Mouse (Mus musculus): ENCODE results near the gene Notch4. TPM values are rescaled to one million over a fixed set of nuclear protein-coding genes. Genes with fewer than 3 reads are reported as not detected.

Gene Notch4
- polyA plus RNA-seq, 1 experiment from 2014 or later: 11.1 TPM

- DNase-seq (ENCODE audit: low spot score): no peak
- H3K4me1 ChIP-seq (replicated peaks; ENCODE audit: control insufficient read depth, insufficient read depth, low read length): no peaks in the 10 kb centered on the region
- no peaks in the 10 kb centered on the region for H3K36me3 ChIP-seq (replicated peaks; ENCODE audit: control insufficient read depth, insufficient read depth)
- WGBS: 91% methylated on average over 3 of the region's 3 CpGs
- H3K4me2 ChIP-seq (replicated peaks): no peak overlapping the region
- no peak overlapping the region for H3K9ac ChIP-seq
- H3K27me3 ChIP-seq (ENCODE audit: control insufficient read depth, insufficient read depth, low read length): no peaks in the 10 kb centered on the region
- no peak overlapping the region for H3K27ac ChIP-seq
- H3K9me3 ChIP-seq (ENCODE audit: control insufficient read depth, low read length): no peaks in the 10 kb centered on the region
- H3K4me3 ChIP-seq (replicated peaks; ENCODE audit: low read length): no peak overlapping the region
- ATAC-seq (ENCODE audit: low FRiP score): no peak
Observed at GRCm38 (mm10) chr17:34549156-34549555, 14.9 kb upstream of the Notch4 start.

- DNase-seq (ENCODE audit: low spot score) (no peak), ATAC-seq (ENCODE audit: low FRiP score) (no peak)
- 81% methylated on average over 2 of the region's 2 CpGs for WGBS
- Histone ChIP-seq H3K4me1 (replicated peaks; ENCODE audit: control insufficient read depth, insufficient read depth, low read length) (no peaks in the 10 kb centered on the region), H3K27me3 (ENCODE audit: control insufficient read depth, insufficient read depth, low read length) (no peaks in the 10 kb centered on the region), H3K27ac (no peak overlapping the region), H3K4me2 (replicated peaks) (no peak overlapping the region), H3K36me3 (replicated peaks; ENCODE audit: control insufficient read depth, insufficient read depth) (no peaks in the 10 kb centered on the region), H3K9ac (no peak overlapping the region), H3K9me3 (ENCODE audit: control insufficient read depth, low read length) (no peaks in the 10 kb centered on the region), H3K4me3 (replicated peaks; ENCODE audit: low read length) (no peak overlapping the region)
Observed at GRCm38 (mm10) chr17:34549843-34550242, 14.2 kb upstream of the Notch4 start.

- no peak overlapping the region for H3K9ac ChIP-seq
- DNase-seq (ENCODE audit: low spot score): peak; percentile 70
- H3K4me3 ChIP-seq (replicated peaks; ENCODE audit: low read length): no peak overlapping the region
- no peak for ATAC-seq (ENCODE audit: low FRiP score)
- 21% methylated on average over 5 of the region's 5 CpGs for WGBS
- no peak overlapping the region for H3K27ac ChIP-seq
- H3K9me3 ChIP-seq (ENCODE audit: control insufficient read depth, low read length): no peaks in the 10 kb centered on the region
- no peaks in the 10 kb centered on the region for H3K27me3 ChIP-seq (ENCODE audit: control insufficient read depth, insufficient read depth, low read length)
- no peak overlapping the region for H3K4me2 ChIP-seq (replicated peaks)
- no peaks in the 10 kb centered on the region for H3K36me3 ChIP-seq (replicated peaks; ENCODE audit: control insufficient read depth, insufficient read depth)
- no peaks in the 10 kb centered on the region for H3K4me1 ChIP-seq (replicated peaks; ENCODE audit: control insufficient read depth, insufficient read depth, low read length)
Observed at GRCm38 (mm10) chr17:34555483-34555882, 8.6 kb upstream of the Notch4 start.

- Histone ChIP-seq H3K4me2 (replicated peaks) (no peak overlapping the region), H3K36me3 (replicated peaks; ENCODE audit: control insufficient read depth, insufficient read depth) (no peaks in the 10 kb centered on the region), H3K4me3 (replicated peaks; ENCODE audit: low read length) (no peak overlapping the region), H3K9me3 (ENCODE audit: control insufficient read depth, low read length) (no peaks in the 10 kb centered on the region), H3K9ac (no peak overlapping the region), H3K27ac (no peak overlapping the region), H3K27me3 (ENCODE audit: control insufficient read depth, insufficient read depth, low read length) (no peaks in the 10 kb centered on the region), H3K4me1 (replicated peaks; ENCODE audit: control insufficient read depth, insufficient read depth, low read length) (no peaks in the 10 kb centered on the region)
- DNase-seq (ENCODE audit: low spot score) (no peak), ATAC-seq (ENCODE audit: low FRiP score) (no peak)
- WGBS: 88% methylated on average over 8 of the region's 8 CpGs
Observed at GRCm38 (mm10) chr17:34556406-34556805, 7.7 kb upstream of the Notch4 start.

GRCm38 (mm10) chr17:34557411-34557810 lies 6.7 kb upstream of the Notch4 start:
- Histone ChIP-seq H3K4me2 (replicated peaks) (no peak overlapping the region), H3K4me1 (replicated peaks; ENCODE audit: control insufficient read depth, insufficient read depth, low read length) (no peaks in the 10 kb centered on the region), H3K27ac (no peak overlapping the region), H3K4me3 (replicated peaks; ENCODE audit: low read length) (no peak overlapping the region), H3K27me3 (ENCODE audit: control insufficient read depth, insufficient read depth, low read length) (no peaks in the 10 kb centered on the region), H3K9me3 (ENCODE audit: control insufficient read depth, low read length) (no peaks in the 10 kb centered on the region), H3K9ac (no peak overlapping the region), H3K36me3 (replicated peaks; ENCODE audit: control insufficient read depth, insufficient read depth) (no peaks in the 10 kb centered on the region)
- no peak for ATAC-seq (ENCODE audit: low FRiP score)
- no peak for DNase-seq (ENCODE audit: low spot score)
- WGBS: 81% methylated on average over 11 of the region's 11 CpGs

- Histone ChIP-seq H3K9me3 (ENCODE audit: control insufficient read depth, low read length) (no peaks in the 10 kb centered on the region), H3K4me1 (replicated peaks; ENCODE audit: control insufficient read depth, insufficient read depth, low read length) (no peaks in the 10 kb centered on the region), H3K4me2 (replicated peaks) (no peak overlapping the region), H3K27me3 (ENCODE audit: control insufficient read depth, insufficient read depth, low read length) (no peaks in the 10 kb centered on the region), H3K4me3 (replicated peaks; ENCODE audit: low read length) (no peak overlapping the region), H3K36me3 (replicated peaks; ENCODE audit: control insufficient read depth, insufficient read depth) (no peaks in the 10 kb centered on the region), H3K27ac (no peak overlapping the region), H3K9ac (no peak overlapping the region)
- no peak for ATAC-seq (ENCODE audit: low FRiP score)
- WGBS: 90% methylated on average over 7 of the region's 7 CpGs
- no peak for DNase-seq (ENCODE audit: low spot score)
Observed at GRCm38 (mm10) chr17:34559116-34559515, 5.0 kb upstream of the Notch4 start.

GRCm38 (mm10) chr17:34559895-34560294 lies 4.2 kb upstream of the Notch4 start:
- no peak overlapping the region for H3K4me3 ChIP-seq (replicated peaks; ENCODE audit: low read length)
- WGBS: 25% methylated on average over 15 of the region's 15 CpGs
- no peaks in the 10 kb centered on the region for H3K36me3 ChIP-seq (replicated peaks; ENCODE audit: control insufficient read depth, insufficient read depth)
- DNase-seq (ENCODE audit: low spot score) (no peak), ATAC-seq (ENCODE audit: low FRiP score) (no peak)
- H3K27me3 ChIP-seq (ENCODE audit: control insufficient read depth, insufficient read depth, low read length): no peaks in the 10 kb centered on the region
- no peak overlapping the region for H3K27ac ChIP-seq
- H3K9ac ChIP-seq: no peak overlapping the region
- H3K4me1 ChIP-seq (replicated peaks; ENCODE audit: control insufficient read depth, insufficient read depth, low read length): no peaks in the 10 kb centered on the region
- H3K4me2 ChIP-seq (replicated peaks): no peak overlapping the region
- H3K9me3 ChIP-seq (ENCODE audit: control insufficient read depth, low read length): no peaks in the 10 kb centered on the region

- no peaks in the 10 kb centered on the region for H3K9me3 ChIP-seq (ENCODE audit: control insufficient read depth, low read length)
- no peaks in the 10 kb centered on the region for H3K4me1 ChIP-seq (replicated peaks; ENCODE audit: control insufficient read depth, insufficient read depth, low read length)
- H3K27me3 ChIP-seq (ENCODE audit: control insufficient read depth, insufficient read depth, low read length): no peaks in the 10 kb centered on the region
- no peak overlapping the region for H3K27ac ChIP-seq
- DNase-seq (ENCODE audit: low spot score): no peak
- H3K9ac ChIP-seq: no peak overlapping the region
- ATAC-seq (ENCODE audit: low FRiP score): no peak
- no peaks in the 10 kb centered on the region for H3K36me3 ChIP-seq (replicated peaks; ENCODE audit: control insufficient read depth, insufficient read depth)
- H3K4me3 ChIP-seq (replicated peaks; ENCODE audit: low read length): no peak overlapping the region
- H3K4me2 ChIP-seq (replicated peaks): no peak overlapping the region
- 92% methylated on average over 6 of the region's 6 CpGs for WGBS
Observed at GRCm38 (mm10) chr17:34560438-34560837, 3.6 kb upstream of the Notch4 start.

- no peak for DNase-seq (ENCODE audit: low spot score)
Observed at GRCm38 (mm10) chr17:34561200-34561599, 2.9 kb upstream of the Notch4 start.

GRCm38 (mm10) chr17:34562595-34562994 lies 1.5 kb upstream of the Notch4 start:
- H3K4me1 ChIP-seq (replicated peaks; ENCODE audit: control insufficient read depth, insufficient read depth, low read length): no peaks in the 10 kb centered on the region
- no peaks in the 10 kb centered on the region for H3K27me3 ChIP-seq (ENCODE audit: control insufficient read depth, insufficient read depth, low read length)
- H3K9me3 ChIP-seq (ENCODE audit: control insufficient read depth, low read length): no peaks in the 10 kb centered on the region
- no peak for ATAC-seq (ENCODE audit: low FRiP score)
- no peak overlapping the region for H3K4me2 ChIP-seq (replicated peaks)
- no peak overlapping the region for H3K4me3 ChIP-seq (replicated peaks; ENCODE audit: low read length)
- H3K36me3 ChIP-seq (replicated peaks; ENCODE audit: control insufficient read depth, insufficient read depth): no peaks in the 10 kb centered on the region
- H3K27ac ChIP-seq: no peak overlapping the region
- H3K9ac ChIP-seq: no peak overlapping the region
- 79% methylated on average over 3 of the region's 3 CpGs for WGBS
- DNase-seq (ENCODE audit: low spot score): no peak

More at GRCm38 (mm10) chr17:34561200-34561599, 2.9 kb upstream of the Notch4 start:
- 45% methylated on average over 8 of the region's 8 CpGs for WGBS
- Histone ChIP-seq H3K9me3 (ENCODE audit: control insufficient read depth, low read length) (no peaks in the 10 kb centered on the region), H3K4me3 (replicated peaks; ENCODE audit: low read length) (no peak overlapping the region), H3K4me2 (replicated peaks) (no peak overlapping the region), H3K9ac (no peak overlapping the region), H3K36me3 (replicated peaks; ENCODE audit: control insufficient read depth, insufficient read depth) (no peaks in the 10 kb centered on the region), H3K27me3 (ENCODE audit: control insufficient read depth, insufficient read depth, low read length) (no peaks in the 10 kb centered on the region), H3K4me1 (replicated peaks; ENCODE audit: control insufficient read depth, insufficient read depth, low read length) (no peaks in the 10 kb centered on the region), H3K27ac (no peak overlapping the region; the same call in 1 of the 2 replicates)
- ATAC-seq (ENCODE audit: low FRiP score): no peak

All from hindbrain, embryonic 14.5 days (tissue).